Mouse (Mus musculus): ENCODE results near the gene Ccr7.

DNA sequence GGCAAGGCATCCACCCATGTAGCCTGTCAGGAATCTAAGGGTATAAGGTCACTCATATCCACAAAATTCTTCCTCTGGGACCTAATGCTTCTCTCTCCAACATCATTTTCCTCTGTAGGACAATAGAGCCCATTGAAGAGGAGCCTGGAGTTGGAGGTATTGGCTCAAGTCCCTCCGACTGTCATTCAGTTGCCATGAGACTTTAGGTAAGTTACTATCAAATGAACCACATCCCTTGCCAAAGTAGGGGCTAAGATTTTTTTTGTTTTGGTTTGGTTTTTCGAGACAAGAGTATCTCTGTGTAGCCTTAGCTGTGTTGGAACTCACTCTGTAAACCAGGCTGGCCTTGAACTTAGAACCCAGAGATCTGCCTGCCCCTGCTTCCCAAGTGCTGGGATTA, 16.6 kb upstream of the Ccr7 start:
- no peak for TF ChIP-seq MAFK (IDR thresholded peaks at IDR 0.05; ENCODE audit: insufficient read depth, low read depth, low read length)
- no peak for TF ChIP-seq ZNF384 (IDR thresholded peaks at IDR 0.05; ENCODE audit: low read depth, low read length)
- no peak for TF ChIP-seq HCFC1 (IDR thresholded peaks at IDR 0.05; ENCODE audit: borderline replicate concordance, insufficient read depth, low read length)
- TF ChIP-seq ZC3H11A (IDR thresholded peaks at IDR 0.05; ENCODE audit: borderline replicate concordance, low read depth, low read length): no peak
